Mouse (Mus musculus) bone marrow, adult 2 months (tissue): Measurements from ENCODE around the gene Tsc22d4.

Experiments
- CTCF ChIP-seq: fragments of 200-500 bp; IDR thresholded peaks from 2 replicates; pipeline ENCODE4 v1.5.1; 2011; ENCODE audit warnings: low read length, control low read depth; ENCODE audit not compliant: control insufficient read depth, insufficient read depth
- POLR2A ChIP-seq: fragments of 200-500 bp; IDR thresholded peaks from 2 replicates; pipeline ENCODE4 v1.6.1; 2011; ENCODE audit warnings: low read depth, mild to moderate bottlenecking, control low read depth, low read length, borderline replicate concordance; ENCODE audit not compliant: control insufficient read depth

DNA sequence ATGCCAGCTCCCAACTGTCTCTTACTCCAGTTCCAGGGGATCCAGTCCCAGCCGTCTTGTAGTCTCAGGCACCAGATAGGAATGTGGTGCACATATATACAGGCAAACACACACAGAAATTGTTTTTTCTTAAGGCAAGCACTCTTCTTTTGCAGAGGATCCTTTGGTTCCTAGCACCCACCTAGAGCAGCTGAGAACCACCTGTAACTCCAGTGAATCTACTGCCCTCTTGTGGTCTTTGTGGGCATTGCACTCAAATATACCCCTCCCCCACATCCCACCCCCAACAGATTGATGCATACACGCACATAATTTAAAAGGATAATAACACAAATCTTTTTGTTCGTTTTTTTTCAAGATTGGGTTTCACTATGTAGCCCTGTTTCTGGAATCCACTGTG is 20.7 kb downstream of the Tsc22d4 start:
- TF ChIP-seq CTCF: peak; percentile 28; the same call in 1 of the 2 replicates
- no peak for TF ChIP-seq POLR2A
